Mouse (Mus musculus) forebrain, embryonic 13.5 days (tissue): ENCODE results near the gene Nr2f6. TPM values are rescaled to one million over a fixed set of nuclear protein-coding genes. Genes with fewer than 3 reads are reported as not detected.
A peak's percentile ranks its signal among the peaks of the same experiment; 100 is the strongest.

Experiments used
- ATAC-seq: fragments of 200-750 bp; cut with Nextera tagmentation; 2 replicates; pipeline ENCODE4 v1.8.0; 2017
- H3K27ac ChIP-seq: fragments of 300-500 bp; sonication (generic); 2 replicates; pipeline ENCODE4 v1.5.1; 2015; ENCODE audit warnings: inconsistent platforms, mild to moderate bottlenecking, moderate library complexity
- H3K27me3 ChIP-seq: fragments of 300-500 bp; sonication (generic); 2 replicates; pipeline ENCODE4 v1.6.1; 2015; ENCODE audit warnings: mild to moderate bottlenecking, inconsistent platforms
- H3K36me3 ChIP-seq: fragments of 300-500 bp; sonication (generic); 2 replicates; pipeline ENCODE4 v1.6.1; 2015; ENCODE audit warnings: mild to moderate bottlenecking, inconsistent platforms; ENCODE audit not compliant: poor library complexity, severe bottlenecking
- H3K4me1 ChIP-seq: fragments of 300-500 bp; sonication (generic); 2 replicates; pipeline ENCODE4 v1.6.1; 2015; ENCODE audit warnings: inconsistent platforms
- H3K4me2 ChIP-seq: fragments of 300-500 bp; sonication (generic); 2 replicates; pipeline ENCODE4 v1.6.1; 2015; ENCODE audit warnings: inconsistent platforms, mild to moderate bottlenecking, moderate library complexity
- H3K4me3 ChIP-seq: fragments of 300-500 bp; sonication (generic); 2 replicates; pipeline ENCODE4 v1.5.1; 2015; ENCODE audit warnings: mild to moderate bottlenecking, inconsistent platforms
- H3K9ac ChIP-seq: fragments of 300-500 bp; sonication (generic); 2 replicates; pipeline ENCODE4 v1.6.1; 2015; ENCODE audit warnings: mild to moderate bottlenecking, inconsistent platforms
- H3K9me3 ChIP-seq: fragments of 300-500 bp; sonication (generic); replicated peaks from 2 replicates; pipeline ENCODE4 v1.6.1; 2016; ENCODE audit warnings: inconsistent platforms
- WGBS: fragments of 180-500 bp; shearing (Covaris S2); methylation state at CpG from one replicate; pipeline ENCODE4 v1.1.7; 2015; 5-methylcytosine and 5-hydroxymethylcytosine counted together
- polyA plus RNA-seq: library from polyadenylated mRNA; unstranded; fragments of >200 nt; fragmentation: Nextera tagmentation; extraction: Ambion mirVana; gene quantifications from 2 replicates; pipeline ENCODE4 v1.2.1, GENCODE M21; 2015

The Nr2f6 gene
- polyA plus RNA-seq, 1 experiment from 2014 or later = 12.9 TPM

DNA sequence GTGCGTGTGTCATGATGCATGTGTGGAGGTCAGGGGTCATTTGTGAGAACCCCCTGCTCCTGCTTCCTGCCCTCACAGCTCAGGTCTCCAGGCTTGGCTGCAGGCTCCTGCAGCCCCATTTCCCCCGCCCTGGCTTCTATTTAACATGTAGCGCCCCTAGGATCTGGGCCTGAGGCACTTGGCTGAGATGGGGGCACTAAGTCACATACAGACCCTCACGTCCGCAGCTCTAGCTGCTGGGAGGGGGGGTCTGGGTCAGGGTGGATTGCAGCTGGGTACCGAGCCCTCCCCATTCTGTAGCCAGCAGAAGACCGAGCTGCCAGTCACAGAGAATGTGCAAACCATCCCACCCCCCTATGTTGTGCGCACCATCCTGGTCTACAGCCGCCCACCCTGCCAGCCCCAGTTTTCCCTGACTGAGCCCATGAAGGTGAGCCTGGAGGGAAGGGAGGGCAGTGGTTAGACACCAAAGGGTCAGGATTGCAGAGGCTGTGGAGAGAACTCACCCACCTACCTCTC, 20.7 kb upstream of the Nr2f6 start:
- Histone ChIP-seq H3K9me3 (no peaks in the 10 kb centered on the region), H3K27ac (no peak overlapping the region), H3K9ac (no peak overlapping the region), H3K4me1 (peaks cover 25% of the 10 kb centered on the region), H3K4me2 (no peak overlapping the region), H3K36me3 (peaks cover 29% of the 10 kb centered on the region), H3K4me3 (no peak overlapping the region), H3K27me3 (no peaks in the 10 kb centered on the region)
- 89% methylated on average over 9 of the region's 9 CpGs for WGBS
- ATAC-seq = no peak

DNA sequence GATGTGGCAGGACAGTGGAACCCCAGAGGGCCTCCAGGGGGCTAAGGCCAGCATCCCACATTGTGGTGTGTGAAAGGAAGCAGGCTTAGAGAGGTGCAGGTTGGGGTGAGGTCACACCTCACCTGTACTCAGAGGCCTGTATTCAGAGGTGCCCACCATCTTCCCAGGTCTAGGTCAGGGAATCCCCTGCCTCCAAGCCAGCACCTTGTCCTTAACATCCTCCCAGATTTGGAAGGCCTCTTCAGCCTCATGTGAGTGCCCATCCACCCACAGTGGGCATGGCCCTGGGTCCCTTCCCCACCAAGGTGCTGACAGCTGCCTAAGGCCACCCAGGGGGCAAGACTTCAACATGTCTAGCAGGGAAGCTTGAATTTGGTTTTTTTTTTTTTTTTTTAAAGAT, 19.7 kb upstream of the Nr2f6 start:
- no peak overlapping the region for H3K27ac ChIP-seq
- H3K36me3 ChIP-seq = peaks cover 26% of the 10 kb centered on the region
- H3K9ac ChIP-seq = no peak overlapping the region
- no peak for ATAC-seq
- H3K4me3 ChIP-seq = no peak overlapping the region
- H3K27me3 ChIP-seq = no peaks in the 10 kb centered on the region
- no peaks in the 10 kb centered on the region for H3K9me3 ChIP-seq
- H3K4me1 ChIP-seq = peaks cover 20% of the 10 kb centered on the region
- H3K4me2 ChIP-seq = no peak overlapping the region

DNA sequence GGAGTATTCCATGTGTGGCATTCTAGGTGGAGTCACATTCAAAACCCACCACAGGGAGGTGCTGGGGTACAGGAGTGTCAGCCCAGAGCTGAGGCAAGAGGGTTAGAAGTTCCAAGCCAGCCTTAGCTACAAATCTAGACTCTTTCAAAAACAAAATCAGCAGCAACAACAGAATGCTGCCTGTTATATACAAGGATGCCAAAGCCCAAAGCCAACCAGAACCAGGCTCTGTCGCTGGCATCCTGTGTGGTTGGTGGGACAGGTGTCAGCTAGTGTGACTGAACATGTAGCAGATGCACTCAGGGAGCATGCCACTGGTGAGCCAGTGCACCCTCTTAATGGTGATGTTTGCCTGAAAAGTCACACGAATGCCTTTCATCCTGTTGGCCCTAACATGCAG, 19.1 kb upstream of the Nr2f6 start:
- no peak overlapping the region for H3K4me2 ChIP-seq
- no peaks in the 10 kb centered on the region for H3K27me3 ChIP-seq
- no peak overlapping the region for H3K27ac ChIP-seq
- ATAC-seq = no peak
- 90% methylated on average over 2 of the region's 2 CpGs for WGBS
- no peaks in the 10 kb centered on the region for H3K9me3 ChIP-seq
- H3K9ac ChIP-seq = no peak overlapping the region
- H3K4me3 ChIP-seq = no peak overlapping the region
- H3K4me1 ChIP-seq = peaks cover 18% of the 10 kb centered on the region
- H3K36me3 ChIP-seq = peaks cover 26% of the 10 kb centered on the region

DNA sequence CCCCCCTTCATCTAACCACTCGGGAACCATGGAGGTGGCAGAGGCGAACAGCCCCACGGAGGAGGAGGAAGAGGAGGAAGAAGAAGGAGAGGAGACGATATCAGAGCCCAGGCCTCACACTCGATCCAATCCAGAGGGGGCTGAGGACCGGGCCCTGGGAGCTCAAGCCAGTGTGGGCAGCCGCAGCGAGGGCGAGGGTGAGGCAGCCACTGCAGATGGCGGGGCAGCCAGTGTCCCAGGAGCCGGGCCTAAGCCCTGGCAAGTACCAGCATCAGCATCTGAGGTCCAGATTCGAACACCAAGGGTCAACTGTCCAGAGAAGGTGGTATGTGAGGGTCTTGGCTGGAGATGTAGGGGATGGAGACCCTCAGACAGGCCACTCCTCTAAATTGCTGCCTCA, 15.9 kb upstream of the Nr2f6 start:
- no peak for ATAC-seq
- Histone ChIP-seq H3K27ac (no peak overlapping the region), H3K36me3 (peaks cover 26% of the 10 kb centered on the region), H3K9ac (peak overlapping the region; percentile 76; the same call in 1 of the 2 replicates), H3K9me3 (no peaks in the 10 kb centered on the region), H3K27me3 (no peaks in the 10 kb centered on the region), H3K4me2 (peak overlapping the region; percentile 86), H3K4me3 (peak overlapping the region; percentile 77), H3K4me1 (peaks cover 13% of the 10 kb centered on the region)
- 81% methylated on average over 12 of the region's 12 CpGs for WGBS

DNA sequence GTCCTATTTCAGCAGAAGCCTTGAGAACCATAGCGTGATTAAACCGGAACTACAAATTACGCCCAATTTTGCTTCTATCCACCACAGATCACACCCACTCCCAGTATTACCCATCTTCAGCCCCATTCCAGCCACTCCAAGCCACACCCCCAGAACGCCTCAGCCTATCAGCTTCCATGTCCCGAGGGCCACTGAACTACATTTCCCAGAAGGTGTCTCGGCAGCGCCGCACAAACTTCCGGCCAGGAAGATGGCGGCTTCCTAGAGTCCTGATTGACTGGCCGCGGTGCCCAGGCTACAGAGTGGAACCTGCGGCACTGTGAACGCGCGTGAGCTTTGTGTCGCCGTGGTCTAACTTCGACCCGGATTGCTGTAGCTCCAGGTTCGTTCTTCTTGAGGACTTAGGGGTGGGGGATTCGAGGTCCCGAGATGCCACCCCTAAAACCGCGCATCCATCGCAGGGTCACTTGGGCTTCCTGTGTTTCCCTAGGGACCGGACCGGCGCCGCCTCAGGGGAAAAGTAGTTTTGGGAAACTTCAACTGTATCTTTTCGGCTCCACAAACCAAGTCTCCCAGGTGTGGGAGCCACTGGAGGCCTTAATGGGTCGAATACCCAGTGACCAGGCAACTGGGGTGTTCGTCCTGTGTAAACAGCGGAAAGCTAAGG, 15.0 kb upstream of the Nr2f6 start, which contains the start of gene Babam1:
Babam1 (plus strand) TSS at position 223 of the 667 bp plus-strand sequence.
- WGBS = 1% methylated on average over 34 of the region's 34 CpGs
- Histone ChIP-seq H3K9me3 (no peaks in the 10 kb centered on the region), H3K36me3 (peaks cover 26% of the 10 kb centered on the region), H3K4me3 (peak within 1 kb of the TSS; percentile 77), H3K27ac (peak within 1 kb of the TSS; percentile 44), H3K4me1 (peaks cover 13% of the 10 kb centered on the region), H3K4me2 (peak within 1 kb of the TSS; percentile 86), H3K27me3 (no peaks in the 10 kb centered on the region), H3K9ac (peak within 1 kb of the TSS; percentile 76)
- ATAC-seq = peak; percentile 99

DNA sequence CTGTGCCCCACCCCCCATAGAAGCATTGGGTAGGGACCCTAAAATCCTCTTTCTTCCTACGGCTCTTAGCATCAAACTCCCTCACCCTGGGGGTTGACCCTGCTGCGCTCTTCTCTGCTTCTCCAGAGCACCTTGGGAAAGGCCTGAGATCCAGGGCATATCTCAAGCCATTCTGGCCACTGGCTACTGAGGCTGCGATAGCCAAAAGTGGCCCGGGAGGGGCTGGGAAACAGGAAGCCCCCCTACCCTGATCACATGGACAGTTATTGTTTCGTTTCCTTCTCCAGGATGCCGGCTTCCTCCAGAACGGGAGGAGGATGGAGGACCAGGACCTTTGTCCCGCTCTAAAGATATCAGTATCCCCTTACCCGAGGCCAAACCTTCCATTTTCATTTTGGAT, 13.9 kb upstream of the Nr2f6 start, which contains the start of gene Ushbp1:
Ushbp1 (minus strand) TSS at position 174 of the 400 bp plus-strand sequence.
- 91% methylated on average over 9 of the region's 9 CpGs for WGBS
- no peak within 1 kb of the TSS for H3K9ac ChIP-seq
- H3K27me3 ChIP-seq = no peaks in the 10 kb centered on the region
- ATAC-seq = no peak
- H3K4me3 ChIP-seq = peak within 1 kb of the TSS; percentile 77
- peaks cover 13% of the 10 kb centered on the region for H3K4me1 ChIP-seq
- H3K4me2 ChIP-seq = peak within 1 kb of the TSS; percentile 86
- H3K27ac ChIP-seq = peak within 1 kb of the TSS; percentile 44
- H3K9me3 ChIP-seq = no peaks in the 10 kb centered on the region
- H3K36me3 ChIP-seq = peaks cover 22% of the 10 kb centered on the region

DNA sequence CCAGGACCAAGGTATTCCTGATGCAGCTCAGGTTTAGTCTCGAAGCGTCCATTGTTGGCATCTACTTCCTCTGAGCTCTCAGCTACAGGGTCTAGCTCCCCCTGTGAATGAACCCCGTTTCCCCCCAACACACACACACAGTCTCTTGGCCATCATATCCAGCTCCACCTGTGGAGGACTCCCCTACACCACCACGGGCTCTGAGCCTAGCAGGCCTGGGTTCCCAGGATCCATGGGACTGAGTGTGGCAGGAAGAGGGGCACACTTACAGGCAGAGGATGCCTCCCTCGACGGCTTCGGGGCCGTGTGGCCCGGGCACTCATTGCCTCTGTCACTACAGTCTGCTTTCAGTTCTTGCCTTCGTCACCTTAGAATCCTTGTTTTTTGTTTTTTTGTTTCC, 13.3 kb upstream of the Nr2f6 start:
- 89% methylated on average over 10 of the region's 10 CpGs for WGBS
- no peak overlapping the region for H3K9ac ChIP-seq
- no peak overlapping the region for H3K4me3 ChIP-seq
- H3K36me3 ChIP-seq = peaks cover 18% of the 10 kb centered on the region
- H3K4me1 ChIP-seq = peaks cover 13% of the 10 kb centered on the region
- no peaks in the 10 kb centered on the region for H3K9me3 ChIP-seq
- no peak for ATAC-seq
- H3K27me3 ChIP-seq = no peaks in the 10 kb centered on the region
- no peak overlapping the region for H3K27ac ChIP-seq
- H3K4me2 ChIP-seq = no peak overlapping the region

DNA sequence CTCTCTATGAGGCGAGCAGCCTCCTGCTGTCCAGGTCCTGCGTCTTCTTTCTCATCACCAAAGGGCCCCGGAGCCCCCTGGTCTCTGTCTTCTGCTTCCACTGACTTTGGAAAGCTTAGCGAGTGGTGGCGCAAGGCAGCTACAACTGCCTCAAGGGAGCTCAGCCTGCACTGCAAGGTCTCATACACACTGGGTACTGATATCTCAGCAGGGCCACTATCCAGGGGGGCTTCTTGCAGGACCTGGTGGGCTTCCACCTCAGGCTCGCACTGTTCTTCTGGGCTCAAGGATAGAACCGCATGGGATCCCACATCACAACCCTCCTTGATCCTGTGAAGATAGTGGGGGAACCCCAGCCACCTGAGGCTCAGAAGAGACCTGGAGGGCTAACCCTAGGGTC, 12.7 kb upstream of the Nr2f6 start:
- H3K9me3 ChIP-seq = no peaks in the 10 kb centered on the region
- WGBS = 82% methylated on average over 7 of the region's 7 CpGs
- no peak for ATAC-seq

DNA sequence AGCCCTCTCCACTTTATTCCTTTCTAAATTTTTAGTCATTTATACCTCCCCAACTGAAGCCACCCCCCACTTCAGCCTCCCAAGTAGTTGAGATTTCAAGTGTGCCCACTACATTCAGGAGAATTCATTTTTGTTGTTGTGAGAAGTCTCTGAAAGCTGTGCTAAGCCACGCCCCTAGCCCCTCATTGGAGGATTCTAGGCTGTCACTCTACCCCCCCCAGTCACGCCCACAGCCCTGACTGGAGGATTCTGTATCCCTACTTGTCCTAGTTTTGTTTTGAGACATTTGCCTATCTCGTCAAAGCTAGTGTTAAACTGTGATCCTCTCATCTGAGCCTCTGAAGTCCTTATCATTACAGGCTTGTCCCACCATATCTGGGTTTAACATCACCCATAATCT, 11.1 kb upstream of the Nr2f6 start:
- no peak for ATAC-seq
- Histone ChIP-seq H3K36me3 (no peaks in the 10 kb centered on the region), H3K4me2 (no peak overlapping the region), H3K27ac (peak overlapping the region; percentile 19; the same call in 1 of the 2 replicates), H3K4me3 (no peak overlapping the region), H3K9ac (no peak overlapping the region), H3K4me1 (peaks cover 13% of the 10 kb centered on the region), H3K27me3 (no peaks in the 10 kb centered on the region), H3K9me3 (no peaks in the 10 kb centered on the region)
- WGBS = 8% methylated on average over 3 of the region's 3 CpGs

More for the DNA sequence above, 12.7 kb upstream of the Nr2f6 start:
- H3K4me1 ChIP-seq = peaks cover 13% of the 10 kb centered on the region
- no peak overlapping the region for H3K9ac ChIP-seq
- H3K27ac ChIP-seq = no peak overlapping the region
- no peak overlapping the region for H3K4me2 ChIP-seq
- H3K4me3 ChIP-seq = no peak overlapping the region
- H3K36me3 ChIP-seq = peaks cover 13% of the 10 kb centered on the region
- no peaks in the 10 kb centered on the region for H3K27me3 ChIP-seq

DNA sequence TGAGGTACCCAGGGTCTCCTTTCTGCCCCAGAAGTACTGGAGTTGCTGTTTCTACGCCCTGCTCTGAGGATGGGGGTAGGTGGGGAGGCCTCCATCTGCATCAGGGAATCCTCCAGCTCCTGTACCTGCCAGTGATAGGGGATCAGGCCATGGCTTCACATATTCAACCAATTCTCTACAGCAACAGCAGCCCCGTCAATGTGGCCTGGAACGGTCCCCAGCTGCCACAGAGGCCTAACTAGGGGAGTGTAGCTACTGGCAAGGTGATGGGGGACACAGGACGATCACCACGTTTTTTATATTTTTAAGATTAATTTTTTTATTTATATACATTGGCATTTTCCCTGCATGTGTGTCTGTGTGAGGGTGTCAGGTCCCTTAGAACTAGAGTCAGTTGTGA, 10.6 kb upstream of the Nr2f6 start:
- Histone ChIP-seq H3K4me2 (no peak overlapping the region), H3K36me3 (no peaks in the 10 kb centered on the region), H3K4me3 (no peak overlapping the region), H3K27me3 (no peaks in the 10 kb centered on the region), H3K27ac (no peak overlapping the region), H3K9ac (no peak overlapping the region), H3K4me1 (peaks cover 8% of the 10 kb centered on the region), H3K9me3 (no peaks in the 10 kb centered on the region)
- 75% methylated on average over 5 of the region's 5 CpGs for WGBS
- ATAC-seq = no peak

DNA sequence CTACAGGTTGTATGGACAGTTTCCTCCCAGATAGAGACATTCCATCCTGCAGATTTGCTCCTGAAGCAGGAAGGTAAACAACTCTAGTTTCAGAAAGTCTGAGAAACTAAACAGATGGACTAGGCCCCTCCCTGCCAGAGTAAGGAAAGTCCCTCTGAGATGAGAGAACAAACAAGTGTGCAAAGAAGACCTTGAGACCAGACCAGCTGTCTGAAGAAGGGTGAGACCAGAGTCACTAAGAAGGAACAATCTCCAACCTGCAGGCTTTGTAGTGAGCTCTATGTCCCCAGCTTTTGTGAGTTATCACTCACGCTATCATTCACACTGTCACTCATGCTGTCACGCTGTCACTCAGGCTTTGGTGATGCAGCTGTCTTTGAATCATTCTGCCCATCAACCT, 9.9 kb upstream of the Nr2f6 start:
- no peak for ATAC-seq
- Histone ChIP-seq H3K27me3 (no peaks in the 10 kb centered on the region), H3K4me1 (peaks cover 4% of the 10 kb centered on the region; the same call in 1 of the 2 replicates), H3K27ac (no peak overlapping the region), H3K36me3 (no peaks in the 10 kb centered on the region), H3K9ac (no peak overlapping the region), H3K4me2 (no peak overlapping the region), H3K9me3 (no peaks in the 10 kb centered on the region), H3K4me3 (no peak overlapping the region)
- 86% methylated on average over 2 of the region's 2 CpGs for WGBS

DNA sequence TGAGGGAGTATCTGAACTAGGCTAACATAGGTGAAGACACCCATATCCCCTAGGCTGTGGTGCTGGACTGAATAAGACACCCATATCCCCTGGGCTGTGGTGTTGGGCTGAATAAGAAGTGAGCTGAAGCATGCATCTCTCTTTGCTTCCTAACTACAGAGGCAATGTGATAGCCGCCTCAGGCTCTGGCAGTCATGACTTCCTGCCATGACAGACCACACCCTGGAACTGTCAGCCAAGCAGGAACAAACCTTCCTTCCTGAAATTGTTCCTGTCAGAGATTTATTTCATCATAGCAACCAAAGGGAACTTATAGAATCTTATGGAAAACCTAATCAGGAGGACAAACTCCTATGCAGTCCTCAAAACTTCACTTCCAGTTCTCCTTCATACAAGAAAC, 6.5 kb upstream of the Nr2f6 start:
- H3K4me2 ChIP-seq = no peak overlapping the region
- no peaks in the 10 kb centered on the region for H3K27me3 ChIP-seq
- WGBS = 92% methylated on average over 1 of the region's 1 CpGs
- no peak overlapping the region for H3K27ac ChIP-seq
- no peak overlapping the region for H3K4me3 ChIP-seq
- ATAC-seq = no peak
- H3K4me1 ChIP-seq = no peaks in the 10 kb centered on the region
- no peaks in the 10 kb centered on the region for H3K9me3 ChIP-seq
- H3K9ac ChIP-seq = no peak overlapping the region
- no peaks in the 10 kb centered on the region for H3K36me3 ChIP-seq
